Mouse (Mus musculus) G1E (cell line): Measurements from ENCODE around the gene Mau2.

ENCODE experiments used
- CTCF ChIP-seq: IDR thresholded peaks from 2 replicates; pipeline ENCODE4 v1.5.1; 2012; ENCODE audit warnings: low read depth, low read length, inconsistent platforms, mixed read lengths
- GATA1 ChIP-seq: IDR thresholded peaks from 2 replicates; pipeline ENCODE4 v1.6.1; 2012; ENCODE audit warnings: borderline replicate concordance, low read length, inconsistent platforms, mixed read lengths
- POLR2AphosphoS5 ChIP-seq: IDR thresholded peaks from 2 replicates; pipeline ENCODE4 v1.6.1; 2012; ENCODE audit warnings: low read depth, low read length, inconsistent platforms; ENCODE audit not compliant: insufficient replicate concordance

GRCm38 (mm10) chr8:70000226-70000625, 42.3 kb downstream of the Mau2 start:
- TF ChIP-seq GATA1 (no peak), CTCF (no peak), POLR2AphosphoS5 (no peak)
